Mouse (Mus musculus): ENCODE measurements around the gene Mettl15.

DNA sequence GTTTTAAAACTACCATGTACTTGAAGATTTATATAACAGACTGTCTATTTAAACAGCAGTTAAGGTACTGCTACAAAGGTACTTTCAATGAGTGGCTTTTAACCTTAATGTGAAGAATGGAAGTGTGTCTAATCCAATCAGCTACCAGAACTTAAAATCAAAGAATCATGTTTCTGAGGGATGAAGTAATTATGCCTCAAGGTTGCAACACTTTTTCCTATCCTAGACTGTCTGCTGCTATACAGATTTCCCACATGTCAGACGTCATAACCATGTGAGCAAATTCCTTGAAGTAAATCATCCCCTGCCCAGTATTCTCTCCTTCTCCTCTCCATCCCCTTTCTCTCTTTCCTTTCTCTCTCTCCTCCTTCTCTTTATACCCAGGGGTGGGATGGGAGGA, 140.2 kb downstream of the Mettl15 start:
- TF ChIP-seq CTCF (IDR thresholded peaks at IDR 0.05; ENCODE audit: control insufficient read depth, insufficient read depth, insufficient replicate concordance, low read depth, low read length) (no peak), POLR2A (IDR thresholded peaks at IDR 0.05; ENCODE audit: control insufficient read depth, low read depth, low read length) (no peak)
